Mouse (Mus musculus): ENCODE measurements around the gene Dnajc5. TPM values are rescaled to one million over a fixed set of nuclear protein-coding genes. Genes with fewer than 3 reads are reported as not detected.

Dnajc5 gene
- polyA plus RNA-seq, 1 experiment from 2014 or later, result 209 TPM

DNA sequence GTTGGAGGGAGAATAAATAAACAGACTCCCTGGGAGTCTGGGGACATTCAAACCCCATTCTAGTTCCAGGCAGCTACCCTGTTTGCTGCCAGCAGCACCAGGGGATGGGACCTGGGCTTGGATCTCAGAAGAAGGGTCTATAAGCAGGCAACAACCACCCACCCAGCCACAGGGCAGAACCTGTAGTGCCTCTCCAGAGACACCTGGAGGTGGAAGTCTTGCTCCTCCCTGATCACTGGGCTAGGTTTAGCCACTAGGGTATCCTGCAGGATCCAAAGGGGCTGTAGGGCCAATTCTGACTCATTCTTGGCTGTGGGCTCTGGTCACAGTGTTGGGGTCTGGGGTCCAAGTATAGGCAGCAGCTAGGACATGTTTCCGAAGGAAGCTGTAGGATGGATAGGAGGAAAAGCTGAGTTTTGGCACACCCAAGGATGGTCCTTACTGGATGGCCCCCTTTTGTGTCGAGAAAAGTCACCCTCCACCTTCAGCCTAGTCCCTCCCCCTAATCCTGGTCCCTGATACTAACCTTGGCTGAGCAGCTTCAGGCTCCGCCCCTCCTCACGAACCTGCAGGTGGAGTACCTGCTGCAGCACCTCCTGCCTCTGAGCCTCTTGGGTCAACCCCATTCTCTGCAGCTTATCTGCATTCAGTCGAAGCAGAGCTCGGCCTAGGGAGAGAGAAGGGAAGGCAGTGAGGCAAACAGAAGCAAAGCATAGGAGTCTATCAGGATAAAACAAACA, 76.1 kb downstream of the Dnajc5 start:
- ATAC-seq (replicated peaks), result no peak
- H3K27me3 ChIP-seq, result no peaks in the 10 kb centered on the region
- peaks cover 39% of the 10 kb centered on the region for H3K4me1 ChIP-seq
- no peaks in the 10 kb centered on the region for H3K9me3 ChIP-seq
- H3K27ac ChIP-seq (replicated peaks), result no peak overlapping the region
- no peak overlapping the region for H3K4me3 ChIP-seq
- H3K4me2 ChIP-seq (replicated peaks), result no peak overlapping the region
- H3K9ac ChIP-seq (replicated peaks), result no peak overlapping the region
- peaks cover 4% of the 10 kb centered on the region; the same call in 1 of the 2 replicates for H3K36me3 ChIP-seq
- 63% methylated on average over 6 of the region's 6 CpGs for WGBS

- Histone ChIP-seq H3K36me3 (peaks cover 4% of the 10 kb centered on the region; the same call in 1 of the 2 replicates), H3K9me3 (no peaks in the 10 kb centered on the region), H3K4me2 (replicated peaks) (no peak overlapping the region), H3K27me3 (no peaks in the 10 kb centered on the region), H3K27ac (replicated peaks) (no peak overlapping the region), H3K4me1 (peaks cover 43% of the 10 kb centered on the region), H3K4me3 (no peak overlapping the region), H3K9ac (replicated peaks) (no peak overlapping the region)
- 75% methylated on average over 7 of the region's 7 CpGs for whole genome bisulfite sequencing
- ATAC-seq (replicated peaks), result no peak
Measured at GRCm38 (mm10) chr2:181597378-181598061, 77.2 kb downstream of the Dnajc5 start.

- peak within 1 kb of the TSS; percentile 85 for H3K4me3 ChIP-seq
- WGBS, result 1% methylated on average over 71 of the region's 71 CpGs
- H3K9ac ChIP-seq (replicated peaks), result peak within 1 kb of the TSS; percentile 94
- peaks cover 4% of the 10 kb centered on the region; the same call in 1 of the 2 replicates for H3K36me3 ChIP-seq
- H3K4me1 ChIP-seq, result peaks cover 44% of the 10 kb centered on the region
- H3K9me3 ChIP-seq, result no peaks in the 10 kb centered on the region
- peak within 1 kb of the TSS; percentile 74 for H3K4me2 ChIP-seq (replicated peaks)
- peak within 1 kb of the TSS; percentile 90 for H3K27ac ChIP-seq (replicated peaks)
- no peaks in the 10 kb centered on the region for H3K27me3 ChIP-seq
- peak; percentile 31 for ATAC-seq (replicated peaks)
Measured at GRCm38 (mm10) chr2:181598454-181599351, 78.4 kb downstream of the Dnajc5 start, which contains the start of gene Samd10. TSS of gene Samd10 (minus strand) at chr2:181599212.

- Histone ChIP-seq H3K9me3 (no peaks in the 10 kb centered on the region), H3K36me3 (peaks cover 4% of the 10 kb centered on the region; the same call in 1 of the 2 replicates), H3K4me1 (peaks cover 44% of the 10 kb centered on the region), H3K4me2 (replicated peaks) (peak overlapping the region; percentile 66), H3K4me3 (peak overlapping the region; percentile 79), H3K27me3 (no peaks in the 10 kb centered on the region), H3K27ac (replicated peaks) (peak overlapping the region; percentile 70; the same call in 1 of the 2 replicates), H3K9ac (replicated peaks) (peak overlapping the region; percentile 43; the same call in 1 of the 2 replicates)
- WGBS, result 63% methylated on average over 6 of the region's 6 CpGs
- ATAC-seq (replicated peaks), result no peak
Measured at GRCm38 (mm10) chr2:181600226-181600758, 80.0 kb downstream of the Dnajc5 start.

GRCm38 (mm10) chr2:181600828-181601750, 80.8 kb downstream of the Dnajc5 start:
- Histone ChIP-seq H3K9ac (replicated peaks) (peak overlapping the region; percentile 83), H3K4me1 (peaks cover 44% of the 10 kb centered on the region), H3K27ac (replicated peaks) (peak overlapping the region; percentile 70), H3K4me2 (replicated peaks) (peak overlapping the region; percentile 66), H3K4me3 (peak overlapping the region; percentile 79), H3K9me3 (no peaks in the 10 kb centered on the region), H3K36me3 (peaks cover 4% of the 10 kb centered on the region; the same call in 1 of the 2 replicates), H3K27me3 (no peaks in the 10 kb centered on the region)
- 1% methylated on average over 57 of the region's 57 CpGs for WGBS
- ATAC-seq (replicated peaks), result peak; percentile 95

GRCm38 (mm10) chr2:181601751-181602145, 81.5 kb downstream of the Dnajc5 start:
- 30% methylated on average over 10 of the region's 10 CpGs for WGBS
- Histone ChIP-seq H3K27me3 (no peaks in the 10 kb centered on the region), H3K9ac (replicated peaks) (peak overlapping the region; percentile 83), H3K36me3 (no peaks in the 10 kb centered on the region), H3K9me3 (no peaks in the 10 kb centered on the region), H3K4me1 (peaks cover 44% of the 10 kb centered on the region), H3K4me3 (peak overlapping the region; percentile 79), H3K27ac (replicated peaks) (no peak overlapping the region), H3K4me2 (replicated peaks) (peak overlapping the region; percentile 66)
- no peak for ATAC-seq (replicated peaks)

GRCm38 (mm10) chr2:181602367-181602766, 82.1 kb downstream of the Dnajc5 start:
- H3K36me3 ChIP-seq, result no peaks in the 10 kb centered on the region
- no peaks in the 10 kb centered on the region for H3K27me3 ChIP-seq
- H3K4me2 ChIP-seq (replicated peaks), result peak overlapping the region; percentile 66; the same call in 1 of the 2 replicates
- no peak for ATAC-seq (replicated peaks)
- 77% methylated on average over 4 of the region's 4 CpGs for WGBS
- H3K4me1 ChIP-seq, result peaks cover 41% of the 10 kb centered on the region
- H3K27ac ChIP-seq (replicated peaks), result no peak overlapping the region
- H3K9ac ChIP-seq (replicated peaks), result 0 out of 2 replicates have a peak overlapping the region, but pooled peaks have one; percentile 83
- no peak overlapping the region; the same call in 1 of the 2 replicates for H3K4me3 ChIP-seq
- H3K9me3 ChIP-seq, result no peaks in the 10 kb centered on the region

Small RNA genes within 50 kb of the gene (microRNA-seq; reads per million reads assigned to microRNA genes)
- gene Mir7006, result not detected

Other genes with a start within 250 kb of the Dnajc5 start
- 20.2 and 20.3 TPM in 2 replicates for gene Gmeb2, start 232.4 kb upstream of the Dnajc5 start, polyA plus RNA-seq (2015; fragmentation: Nextera tagmentation; extraction: Ambion mirVana)
- 960 and 986 TPM in 2 replicates for gene Stmn3, start 206.0 kb upstream of the Dnajc5 start, polyA plus RNA-seq (2015; fragmentation: Nextera tagmentation; extraction: Ambion mirVana)
- gene Rtel1, start 200.7 kb upstream of the Dnajc5 start, polyA plus RNA-seq (2015; fragmentation: Nextera tagmentation; extraction: Ambion mirVana), result 37.5 and 44.1 TPM in 2 replicates
- 82.1 TPM in 2 replicates for gene Zgpat, start 155.6 kb upstream of the Dnajc5 start, polyA plus RNA-seq (2015; fragmentation: Nextera tagmentation; extraction: Ambion mirVana)
- 98.3 and 98.4 TPM in 2 replicates for gene Arfrp1, start 155.1 kb upstream of the Dnajc5 start, polyA plus RNA-seq (2015; fragmentation: Nextera tagmentation; extraction: Ambion mirVana)
- 45.7 and 45.9 TPM in 2 replicates for gene Lime1, start 140.4 kb upstream of the Dnajc5 start, polyA plus RNA-seq (2015; fragmentation: Nextera tagmentation; extraction: Ambion mirVana)
- 9.5 and 10.7 TPM in 2 replicates for gene Zbtb46, start 61.1 kb upstream of the Dnajc5 start, polyA plus RNA-seq (2015; fragmentation: Nextera tagmentation; extraction: Ambion mirVana)
- gene Abhd16b, start 27.3 kb upstream of the Dnajc5 start, polyA plus RNA-seq (2015; fragmentation: Nextera tagmentation; extraction: Ambion mirVana), result not detected in 2 replicates
- gene Tpd52l2, start 23.3 kb upstream of the Dnajc5 start, polyA plus RNA-seq (2015; fragmentation: Nextera tagmentation; extraction: Ambion mirVana), result 133 and 141 TPM in 2 replicates
- gene Uckl1, start 64.4 kb downstream of the Dnajc5 start, polyA plus RNA-seq (2015; fragmentation: Nextera tagmentation; extraction: Ambion mirVana), result 61.0 and 63.8 TPM in 2 replicates
- gene Prpf6, start 71.4 kb downstream of the Dnajc5 start, polyA plus RNA-seq (2015; fragmentation: Nextera tagmentation; extraction: Ambion mirVana), result 72.1 and 75.4 TPM in 2 replicates
- 76.5 and 83.7 TPM in 2 replicates for gene Zfp512b, start 72.3 kb downstream of the Dnajc5 start, polyA plus RNA-seq (2015; fragmentation: Nextera tagmentation; extraction: Ambion mirVana)
- gene Samd10, start 78.7 kb downstream of the Dnajc5 start, polyA plus RNA-seq (2015; fragmentation: Nextera tagmentation; extraction: Ambion mirVana), result 110 and 112 TPM in 2 replicates
- gene Gm29797, start 136.5 kb downstream of the Dnajc5 start, polyA plus RNA-seq (2015; fragmentation: Nextera tagmentation; extraction: Ambion mirVana), result 0.26 TPM in 1 of 2 replicates, not detected in the other
- 12.9 and 14.7 TPM in 2 replicates for gene Sox18, start 151.2 kb downstream of the Dnajc5 start, polyA plus RNA-seq (2015; fragmentation: Nextera tagmentation; extraction: Ambion mirVana)
- 44.8 and 51.4 TPM in 2 replicates for gene Tcea2, start 159.8 kb downstream of the Dnajc5 start, polyA plus RNA-seq (2015; fragmentation: Nextera tagmentation; extraction: Ambion mirVana)
- gene Rgs19, start 173.5 kb downstream of the Dnajc5 start, polyA plus RNA-seq (2015; fragmentation: Nextera tagmentation; extraction: Ambion mirVana), result 49.1 and 49.7 TPM in 2 replicates
- not detected in 2 replicates for gene Lkaaear1, start 178.0 kb downstream of the Dnajc5 start, polyA plus RNA-seq (2015; fragmentation: Nextera tagmentation; extraction: Ambion mirVana)
- 47.6 and 54.1 TPM in 2 replicates for gene Oprl1, start 194.5 kb downstream of the Dnajc5 start, polyA plus RNA-seq (2015; fragmentation: Nextera tagmentation; extraction: Ambion mirVana)
- gene Myt1, start 242.8 kb downstream of the Dnajc5 start, polyA plus RNA-seq (2015; fragmentation: Nextera tagmentation; extraction: Ambion mirVana), result 26.7 and 30.7 TPM in 2 replicates

All from forebrain, embryonic 15.5 days (tissue).